Mouse (Mus musculus) heart, postnatal 0 days (tissue): ENCODE data around the gene Gstt4.
"Not testable (repeated sequence)": the region's sequence is repeated elsewhere in the genome, so short reads cannot be mapped to it uniquely, and the experiment has no call there.

Experiments used
- CTCF ChIP-seq: IDR thresholded peaks from 2 replicates; pipeline ENCODE4 v1.5.1; 2016; ENCODE audit warnings: antibody characterized with exemption, control low read depth, low read depth
- EP300 ChIP-seq: IDR thresholded peaks from 2 replicates; pipeline ENCODE4 v1.6.1; 2016; ENCODE audit warnings: antibody characterized with exemption, low read depth

DNA sequence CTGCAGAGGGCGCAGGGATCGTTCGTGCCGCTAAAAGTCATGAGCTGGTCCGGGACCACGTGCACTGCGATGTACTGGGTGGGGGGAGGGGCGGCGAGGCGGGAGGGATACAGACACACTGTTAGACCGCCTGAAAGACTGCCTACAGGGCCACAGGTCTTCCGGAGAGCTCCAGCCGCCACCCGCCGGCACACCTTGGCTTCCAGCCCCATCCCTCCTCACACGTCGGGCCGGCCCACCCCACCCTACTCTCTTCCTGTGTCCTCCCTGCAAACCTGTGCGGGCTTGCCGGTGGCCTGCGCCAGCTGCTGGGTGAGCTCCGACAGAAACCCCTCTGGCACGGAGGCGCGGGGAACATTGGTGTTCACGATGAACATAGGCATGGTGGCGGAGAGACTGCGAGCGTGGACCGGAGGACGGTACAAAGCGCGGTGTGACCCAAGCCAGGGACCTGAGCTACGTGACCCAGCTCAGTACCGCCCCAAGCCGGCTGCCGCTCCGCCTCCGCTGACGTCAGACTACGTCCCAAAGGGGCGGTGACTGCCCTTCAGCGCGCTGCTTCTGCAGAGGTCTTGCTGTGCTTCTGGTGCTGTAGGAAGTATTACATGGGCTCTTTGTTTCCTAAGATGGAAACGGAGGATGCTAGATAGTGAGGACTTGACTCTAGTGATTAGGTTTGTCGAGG is 37.6 kb upstream of the Gstt4 start, which contains the start of gene Mif:
- TF ChIP-seq CTCF, EP300: not testable (repeated sequence)
